Mouse (Mus musculus): ENCODE measurements around the gene Art1.

Gene Art1

GRCm38 (mm10) chr7:102108206-102108605, 6.7 kb downstream of the Art1 start:
- DNase-seq (ENCODE audit: low read depth, low spot score) = no peak

GRCm38 (mm10) chr7:102109171-102109570, 7.6 kb downstream of the Art1 start, which contains the start of gene Art5:
TSS of gene Art5 (minus strand) at chr7:102109489.
- no peak for DNase-seq (ENCODE audit: low read depth, low spot score)

GRCm38 (mm10) chr7:102109746-102110145, 8.2 kb downstream of the Art1 start:
- DNase-seq (ENCODE audit: low read depth, low spot score) = no peak

GRCm38 (mm10) chr7:102113151-102113729, 11.7 kb downstream of the Art1 start:
- DNase-seq (ENCODE audit: low read depth, low spot score) = peak; percentile 61

GRCm38 (mm10) chr7:102116579-102117331, 15.2 kb downstream of the Art1 start, which contains the start of gene Chrna10:
TSS of gene Chrna10 (minus strand) at chr7:102116828.
- DNase-seq (ENCODE audit: low read depth, low spot score) = no peak

- no peak for DNase-seq (ENCODE audit: low read depth, low spot score)
These were observed 15.8 kb downstream of the Art1 start for GRCm38 (mm10) chr7:102117382-102117781.

GRCm38 (mm10) chr7:102120326-102120725, 18.8 kb downstream of the Art1 start:
- DNase-seq (ENCODE audit: low read depth, low spot score) = no peak

GRCm38 (mm10) chr7:102132395-102132794, 30.9 kb downstream of the Art1 start:
- peak; percentile 48 for DNase-seq (ENCODE audit: low read depth, low spot score)

- peak; percentile 77 for DNase-seq (ENCODE audit: low read depth, low spot score)
These were observed 35.9 kb downstream of the Art1 start for GRCm38 (mm10) chr7:102137464-102137863.

- DNase-seq (ENCODE audit: low read depth, low spot score) = no peak
These were observed 36.4 kb downstream of the Art1 start for GRCm38 (mm10) chr7:102137898-102138297.

GRCm38 (mm10) chr7:102153691-102154090, 52.1 kb downstream of the Art1 start:
- no peak for DNase-seq (ENCODE audit: low read depth, low spot score)

All from ZHBTc4 (cell line).